Mouse (Mus musculus): ENCODE results near the gene Fance.

GRCm38 (mm10) chr17:28327673-28328325 lies 14.5 kb downstream of the Fance start:
- TF ChIP-seq CTCF (IDR thresholded peaks at IDR 0.05; ENCODE audit: control insufficient read depth, insufficient read depth, insufficient read length) = no peak
- TF ChIP-seq USF1 (IDR thresholded peaks at IDR 0.05; ENCODE audit: low read depth) = no peak
- TF ChIP-seq MAX (IDR thresholded peaks at IDR 0.05) = no peak

Data from C2C12 (cell line).